Mouse (Mus musculus) CD4-positive naive resting alpha-beta T cell, adult 57 days (primary cell): ENCODE results near the gene Dock11. TPM values are rescaled to one million over a fixed set of nuclear protein-coding genes. Genes with fewer than 3 reads are reported as not detected.

Source experiments
- total RNA-seq: library from RNA; stranded (reverse); gene quantifications from one replicate; pipeline ENCODE4 v1.2.4, GENCODE M21; 2023

Dock11 gene
- total RNA-seq = 133 TPM

DNA sequence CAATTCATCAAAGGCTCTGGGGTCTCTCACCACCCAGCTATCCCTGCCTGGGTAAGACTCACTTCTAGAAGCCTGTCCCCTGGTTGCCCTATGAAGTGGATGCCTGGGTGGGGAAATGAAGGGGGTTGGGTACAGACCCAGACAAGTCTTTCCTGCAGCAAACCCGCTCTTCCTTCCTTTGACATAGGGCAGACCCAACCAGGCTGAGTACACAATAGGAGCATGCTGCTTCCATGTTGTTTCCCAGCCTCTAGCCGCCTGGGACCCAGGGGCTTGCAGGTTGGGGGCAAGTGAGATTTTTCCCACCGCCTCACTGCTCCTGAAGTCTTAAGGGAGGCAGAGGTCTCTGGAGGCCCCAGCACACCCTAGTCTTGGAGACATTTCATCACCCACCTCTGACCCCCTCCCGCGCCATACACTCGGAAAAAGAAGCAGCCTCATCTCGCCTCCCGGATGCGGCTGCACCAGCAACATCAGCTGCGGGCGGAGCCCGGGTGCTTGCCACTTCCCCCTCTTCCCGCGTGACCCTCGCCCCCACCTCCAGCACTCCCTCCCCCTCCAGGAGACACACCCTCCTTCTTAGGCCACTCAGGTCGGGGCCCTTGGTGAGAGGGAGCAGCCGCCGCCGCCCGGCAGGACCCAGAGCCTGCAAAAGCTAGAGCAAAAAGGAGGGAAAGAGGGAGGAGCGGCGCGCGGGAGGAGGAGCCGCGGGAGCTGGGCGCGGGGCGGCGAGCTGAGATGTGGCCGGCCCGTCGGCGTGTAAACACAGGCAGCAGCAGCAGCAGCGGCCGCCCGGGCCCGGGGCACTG is at the start of gene Dock11:
Gene Dock11 (plus strand): TSS at position 746 of the 809 bp plus-strand sequence.

DNA sequence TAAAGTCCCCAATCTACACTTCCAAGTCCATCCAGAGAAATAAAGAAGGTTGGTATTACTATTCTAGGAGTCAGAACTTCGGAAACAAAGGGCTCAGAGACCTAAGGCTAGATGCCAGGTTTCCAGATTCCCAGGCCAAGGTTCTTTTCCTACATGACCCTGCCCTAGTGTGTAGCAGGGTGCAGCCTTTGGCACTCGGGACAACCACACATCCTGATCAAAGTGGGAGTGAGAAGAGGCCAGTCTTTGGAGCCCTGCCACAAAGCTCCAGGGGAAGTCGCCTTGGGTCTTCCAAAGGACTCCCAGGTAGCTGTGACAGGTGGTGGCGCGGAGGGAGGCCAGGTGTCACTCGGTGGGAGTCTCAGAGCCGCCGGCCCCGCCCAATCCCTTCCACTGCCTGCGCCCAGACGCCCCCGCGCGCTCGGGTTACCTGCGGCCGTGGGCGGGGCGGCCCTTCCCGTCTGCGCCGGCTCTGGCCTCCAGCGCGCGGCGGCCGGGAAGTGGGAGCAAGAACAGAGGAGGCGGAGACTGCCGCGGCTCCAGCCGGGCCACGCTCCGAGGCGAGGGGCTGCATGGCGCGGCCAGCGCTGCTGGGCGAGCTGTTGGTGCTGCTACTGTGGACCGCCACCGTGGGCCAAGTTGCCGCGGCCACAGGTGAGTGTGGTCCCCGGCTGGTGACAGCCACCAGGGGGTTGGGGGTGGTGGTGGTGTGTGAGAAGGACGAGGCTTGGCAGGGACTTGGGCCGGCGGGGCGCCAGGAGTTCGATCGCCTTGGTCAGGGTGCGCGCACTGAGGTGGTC is 223.2 kb downstream of the Dock11 start, which contains the start of gene Il13ra1:
Gene Il13ra1 (plus strand): TSS at position 489 of the 800 bp plus-strand sequence.

Other genes starting within 250 kb of the Dock11 start
- 0.24 TPM for gene Il13ra1, start 223.3 kb downstream of the Dock11 start, total RNA-seq